Mouse (Mus musculus): ENCODE data around the gene Rpl36a. TPM values are rescaled to one million over a fixed set of nuclear protein-coding genes. Genes with fewer than 3 reads are reported as not detected.

Rpl36a gene
- polyA plus RNA-seq, 1 experiment = 117 TPM

GRCm38 (mm10) chrX:134612285-134612959 lies 27.0 kb downstream of the Rpl36a start:
- 35% methylated on average over 15 of the region's 15 CpGs for WGBS
- TF ChIP-seq POLR2A (IDR thresholded peaks at IDR 0.05; ENCODE audit: low read depth, low read length) = no peak
- TF ChIP-seq CTCF (IDR thresholded peaks at IDR 0.05; ENCODE audit: extremely low read depth, insufficient read depth, insufficient read length, insufficient replicate concordance) = no peak
- H3K27ac ChIP-seq (ENCODE audit: insufficient read depth, low read length) = no peak overlapping the region
- no peaks in the 10 kb centered on the region for H3K4me1 ChIP-seq (ENCODE audit: control insufficient read depth, insufficient read depth, insufficient read length)
- H3K4me3 ChIP-seq (ENCODE audit: extremely low read depth, insufficient read depth, insufficient read length) = peak overlapping the region; percentile 47
- no peaks in the 10 kb centered on the region for H3K27me3 ChIP-seq (ENCODE audit: control insufficient read depth, insufficient read depth, low read length)
- peak in 1 of 2 experiments; percentile 2 for DNase-seq (ENCODE audit: low read depth in 1 of 2, low spot score in 2 of 2)
- H3K36me3 ChIP-seq (ENCODE audit: control insufficient read depth, insufficient read depth, low read length) = no peaks in the 10 kb centered on the region

GRCm38 (mm10) chrX:134614306-134614705 lies 28.9 kb downstream of the Rpl36a start:
- TF ChIP-seq CTCF (IDR thresholded peaks at IDR 0.05; ENCODE audit: extremely low read depth, insufficient read depth, insufficient read length, insufficient replicate concordance) = no peak
- no peak for TF ChIP-seq POLR2A (IDR thresholded peaks at IDR 0.05; ENCODE audit: low read depth, low read length)
- WGBS = 51% methylated on average over 2 of the region's 2 CpGs
- peak in 1 of 2 experiments; percentile 21 for DNase-seq (ENCODE audit: low read depth in 1 of 2, low spot score in 2 of 2)

DNA sequence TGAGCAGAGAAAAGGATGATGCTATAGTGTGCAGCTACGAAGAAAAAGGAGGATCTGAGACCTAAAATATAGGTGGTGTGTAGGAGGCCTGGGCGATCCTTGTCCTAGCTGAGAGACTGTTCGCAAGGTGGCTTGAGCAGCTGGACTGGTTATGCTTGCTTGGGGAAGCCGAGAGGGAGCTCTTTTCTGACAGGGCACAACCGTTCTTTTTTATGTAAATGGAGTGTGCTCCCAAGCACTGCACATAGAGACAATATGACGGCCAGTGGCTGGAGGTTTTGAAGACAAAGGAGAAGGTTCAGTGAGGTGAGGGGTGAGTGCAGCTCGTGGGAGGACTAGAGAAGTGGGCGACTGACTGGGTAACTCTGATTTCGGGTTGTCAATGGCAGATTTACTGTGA lies 34.2 kb downstream of the Rpl36a start:
- no peak for DNase-seq (ENCODE audit: low read depth in 1 of 2, low spot score in 2 of 2)
- H3K4me3 ChIP-seq (ENCODE audit: extremely low read depth, insufficient read depth, insufficient read length) = no peak overlapping the region
- TF ChIP-seq POLR2A (IDR thresholded peaks at IDR 0.05; ENCODE audit: low read depth, low read length) (no peak), CTCF (IDR thresholded peaks at IDR 0.05; ENCODE audit: extremely low read depth, insufficient read depth, insufficient read length, insufficient replicate concordance) (no peak)
- no peaks in the 10 kb centered on the region for H3K4me1 ChIP-seq (ENCODE audit: control insufficient read depth, insufficient read depth, insufficient read length)
- no peak overlapping the region for H3K27ac ChIP-seq (ENCODE audit: insufficient read depth, low read length)
- no peaks in the 10 kb centered on the region for H3K36me3 ChIP-seq (ENCODE audit: control insufficient read depth, insufficient read depth, low read length)
- WGBS = 83% methylated on average over 9 of the region's 9 CpGs
- no peaks in the 10 kb centered on the region for H3K27me3 ChIP-seq (ENCODE audit: control insufficient read depth, insufficient read depth, low read length)

More at GRCm38 (mm10) chrX:134614306-134614705, 28.9 kb downstream of the Rpl36a start:
- no peaks in the 10 kb centered on the region for H3K36me3 ChIP-seq (ENCODE audit: control insufficient read depth, insufficient read depth, low read length)
- H3K4me3 ChIP-seq (ENCODE audit: extremely low read depth, insufficient read depth, insufficient read length) = no peak overlapping the region
- no peak overlapping the region for H3K27ac ChIP-seq (ENCODE audit: insufficient read depth, low read length)
- no peaks in the 10 kb centered on the region for H3K4me1 ChIP-seq (ENCODE audit: control insufficient read depth, insufficient read depth, insufficient read length)
- no peaks in the 10 kb centered on the region for H3K27me3 ChIP-seq (ENCODE audit: control insufficient read depth, insufficient read depth, low read length)

GRCm38 (mm10) chrX:134620254-134620865 lies 34.9 kb downstream of the Rpl36a start:
- Histone ChIP-seq H3K36me3 (ENCODE audit: control insufficient read depth, insufficient read depth, low read length) (no peaks in the 10 kb centered on the region), H3K4me3 (ENCODE audit: extremely low read depth, insufficient read depth, insufficient read length) (no peak overlapping the region), H3K27ac (ENCODE audit: insufficient read depth, low read length) (no peak overlapping the region), H3K4me1 (ENCODE audit: control insufficient read depth, insufficient read depth, insufficient read length) (no peaks in the 10 kb centered on the region), H3K27me3 (ENCODE audit: control insufficient read depth, insufficient read depth, low read length) (no peaks in the 10 kb centered on the region)
- TF ChIP-seq POLR2A (IDR thresholded peaks at IDR 0.05; ENCODE audit: low read depth, low read length) = no peak
- TF ChIP-seq CTCF (IDR thresholded peaks at IDR 0.05; ENCODE audit: extremely low read depth, insufficient read depth, insufficient read length, insufficient replicate concordance) = no peak
- 76% methylated on average over 8 of the region's 8 CpGs for WGBS
- DNase-seq (ENCODE audit: low read depth in 1 of 2, low spot score in 2 of 2) = no peak

DNA sequence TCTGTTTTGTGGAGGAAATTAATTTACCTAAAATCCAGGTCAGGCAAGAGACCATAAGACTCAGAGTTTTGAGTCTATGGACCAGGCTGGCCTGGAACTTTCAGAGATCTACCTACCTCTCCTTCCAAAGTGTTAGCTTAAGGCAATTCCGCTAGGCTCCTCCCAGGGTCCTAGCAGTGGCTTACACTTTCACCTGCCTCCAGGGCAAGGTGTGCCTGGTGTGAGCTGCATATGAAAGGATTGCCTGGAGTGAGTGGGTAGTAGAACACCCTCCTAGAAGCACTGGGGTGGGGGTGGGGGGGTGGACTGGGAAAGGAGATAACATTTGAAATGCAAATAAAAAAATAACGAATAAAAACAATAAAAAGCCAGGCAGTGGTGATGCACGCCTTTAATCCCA lies 36.2 kb downstream of the Rpl36a start:
- no peaks in the 10 kb centered on the region for H3K27me3 ChIP-seq (ENCODE audit: control insufficient read depth, insufficient read depth, low read length)
- H3K27ac ChIP-seq (ENCODE audit: insufficient read depth, low read length) = no peak overlapping the region
- no peak for DNase-seq (ENCODE audit: low read depth in 1 of 2, low spot score in 2 of 2)
- 80% methylated on average over 3 of the region's 3 CpGs for WGBS
- no peak for TF ChIP-seq POLR2A (IDR thresholded peaks at IDR 0.05; ENCODE audit: low read depth, low read length)
- no peak for TF ChIP-seq CTCF (IDR thresholded peaks at IDR 0.05; ENCODE audit: extremely low read depth, insufficient read depth, insufficient read length, insufficient replicate concordance)
- no peaks in the 10 kb centered on the region for H3K4me1 ChIP-seq (ENCODE audit: control insufficient read depth, insufficient read depth, insufficient read length)
- no peaks in the 10 kb centered on the region for H3K36me3 ChIP-seq (ENCODE audit: control insufficient read depth, insufficient read depth, low read length)
- no peak overlapping the region for H3K4me3 ChIP-seq (ENCODE audit: extremely low read depth, insufficient read depth, insufficient read length)

DNA sequence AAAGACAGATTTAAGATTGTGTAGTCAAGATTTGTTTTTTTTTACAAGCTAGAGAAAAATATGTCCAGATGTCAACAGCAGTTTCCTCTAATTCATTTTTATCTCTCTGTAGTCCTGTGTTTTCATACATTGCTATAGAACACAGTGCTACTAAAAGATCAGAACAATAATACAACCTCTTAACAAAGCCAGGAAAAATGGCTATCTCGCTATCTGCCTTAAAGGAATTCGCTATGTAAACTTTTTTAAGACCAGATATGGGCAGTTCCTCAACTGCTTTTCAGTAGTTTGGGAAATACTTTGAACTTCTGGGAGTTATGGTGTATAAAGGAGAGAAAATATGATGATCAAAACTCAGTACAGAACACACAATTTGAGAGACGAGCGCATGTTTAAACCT lies 37.9 kb downstream of the Rpl36a start:
- no peaks in the 10 kb centered on the region for H3K36me3 ChIP-seq (ENCODE audit: control insufficient read depth, insufficient read depth, low read length)
- H3K4me1 ChIP-seq (ENCODE audit: control insufficient read depth, insufficient read depth, insufficient read length) = no peaks in the 10 kb centered on the region
- no peak overlapping the region for H3K4me3 ChIP-seq (ENCODE audit: extremely low read depth, insufficient read depth, insufficient read length)
- no peaks in the 10 kb centered on the region for H3K27me3 ChIP-seq (ENCODE audit: control insufficient read depth, insufficient read depth, low read length)
- WGBS = 90% methylated on average over 4 of the region's 4 CpGs
- no peak overlapping the region for H3K27ac ChIP-seq (ENCODE audit: insufficient read depth, low read length)
- DNase-seq (ENCODE audit: low read depth in 1 of 2, low spot score in 2 of 2) = no peak
- no peak for TF ChIP-seq CTCF (IDR thresholded peaks at IDR 0.05; ENCODE audit: extremely low read depth, insufficient read depth, insufficient read length, insufficient replicate concordance)
- no peak for TF ChIP-seq POLR2A (IDR thresholded peaks at IDR 0.05; ENCODE audit: low read depth, low read length)

GRCm38 (mm10) chrX:134628200-134628599 lies 42.7 kb downstream of the Rpl36a start:
- no peak for DNase-seq (ENCODE audit: low read depth in 1 of 2, low spot score in 2 of 2)
- Histone ChIP-seq H3K27me3 (ENCODE audit: control insufficient read depth, insufficient read depth, low read length) (no peaks in the 10 kb centered on the region), H3K4me1 (ENCODE audit: control insufficient read depth, insufficient read depth, insufficient read length) (no peaks in the 10 kb centered on the region), H3K36me3 (ENCODE audit: control insufficient read depth, insufficient read depth, low read length) (no peaks in the 10 kb centered on the region), H3K4me3 (ENCODE audit: extremely low read depth, insufficient read depth, insufficient read length) (no peak overlapping the region), H3K27ac (ENCODE audit: insufficient read depth, low read length) (no peak overlapping the region)
- WGBS = 78% methylated on average over 2 of the region's 2 CpGs
- TF ChIP-seq CTCF (IDR thresholded peaks at IDR 0.05; ENCODE audit: extremely low read depth, insufficient read depth, insufficient read length, insufficient replicate concordance) (no peak), POLR2A (IDR thresholded peaks at IDR 0.05; ENCODE audit: low read depth, low read length) (no peak)
